Mouse (Mus musculus): ENCODE results near the gene Irx4. TPM values are rescaled to one million over a fixed set of nuclear protein-coding genes. Genes with fewer than 3 reads are reported as not detected.

Gene Irx4
- total RNA-seq, 1 experiment: 0.58 TPM

GRCm38 (mm10) chr13:73306430-73306829 lies 46.2 kb downstream of the Irx4 start:
- in situ Hi-C loops (cut with MboI; ENCODE audit: low sequenced_read_pairs in 2 of 2, unreplicated experiment in 2 of 2): loop anchor here in 1 of 2 experiments (25.0 kb wide), 1 partner anchor 219 kb away; no protein-coding TSS in a partner anchor
- Histone ChIP-seq H3K9ac (ENCODE audit: insufficient read depth, low read depth, low read length, poor library complexity, severe bottlenecking) (no peak overlapping the region), H3K4me1 (ENCODE audit: control insufficient read depth in 2 of 2, insufficient read depth in 2 of 2, low read length in 2 of 2, poor library complexity in 1 of 2) (peaks cover 0 to 12% of the 10 kb centered on the region in 2 experiments; a peak in 3 of 4 replicates), H3K9me3 (ENCODE audit: control insufficient read depth, insufficient read depth, low read depth, low read length) (no peaks in the 10 kb centered on the region), H3K4me3 (ENCODE audit: insufficient read depth in 1 of 2, low read depth in 1 of 2, low read length in 2 of 2, poor library complexity in 1 of 2, severe bottlenecking in 1 of 2) (no peak overlapping the region), H3K36me3 (ENCODE audit: control insufficient read depth, insufficient read depth, low read length, poor library complexity, severe bottlenecking) (no peaks in the 10 kb centered on the region), H3K27ac (ENCODE audit: insufficient read depth, low read depth, low read length, poor library complexity, severe bottlenecking) (no peak overlapping the region)
- no peak for DNase-seq (ENCODE audit: low read depth, low spot score)
- no peak for TF ChIP-seq ZNF384 (IDR thresholded peaks at IDR 0.05; ENCODE audit: low read depth, low read length)
- no peak for TF ChIP-seq HCFC1 (IDR thresholded peaks at IDR 0.05; ENCODE audit: borderline replicate concordance, insufficient read depth, low read length)
- TF ChIP-seq MAFK (IDR thresholded peaks at IDR 0.05; ENCODE audit: insufficient read depth, low read depth, low read length): no peak
- no peak for TF ChIP-seq ZC3H11A (IDR thresholded peaks at IDR 0.05; ENCODE audit: borderline replicate concordance, low read depth, low read length)
- no peak for TF ChIP-seq CHD2 (IDR thresholded peaks at IDR 0.05; ENCODE audit: low read depth, low read length)

GRCm38 (mm10) chr13:73310183-73310929 lies 50.1 kb downstream of the Irx4 start:
- no peak overlapping the region for H3K4me3 ChIP-seq (ENCODE audit: insufficient read depth in 1 of 2, low read depth in 1 of 2, low read length in 2 of 2, poor library complexity in 1 of 2, severe bottlenecking in 1 of 2)
- no peak overlapping the region for H3K27ac ChIP-seq (ENCODE audit: insufficient read depth, low read depth, low read length, poor library complexity, severe bottlenecking)
- H3K36me3 ChIP-seq (ENCODE audit: control insufficient read depth, insufficient read depth, low read length, poor library complexity, severe bottlenecking): no peaks in the 10 kb centered on the region
- no peak overlapping the region for H3K9ac ChIP-seq (ENCODE audit: insufficient read depth, low read depth, low read length, poor library complexity, severe bottlenecking)
- DNase-seq (ENCODE audit: low read depth, low spot score): peak; percentile 59
- in situ Hi-C loops (cut with MboI; ENCODE audit: low sequenced_read_pairs in 2 of 2, unreplicated experiment in 2 of 2): loop anchor here in 1 of 2 experiments (25.0 kb wide), 1 partner anchor 223 kb away; no protein-coding TSS in a partner anchor
- H3K4me1 ChIP-seq (ENCODE audit: control insufficient read depth in 2 of 2, insufficient read depth in 2 of 2, low read length in 2 of 2, poor library complexity in 1 of 2): peaks cover 0 to 6% of the 10 kb centered on the region in 2 experiments; a peak in 2 of 4 replicates
- TF ChIP-seq ZC3H11A (IDR thresholded peaks at IDR 0.05; ENCODE audit: borderline replicate concordance, low read depth, low read length) (peak; percentile 46), MAFK (IDR thresholded peaks at IDR 0.05; ENCODE audit: insufficient read depth, low read depth, low read length) (no peak)
- no peaks in the 10 kb centered on the region for H3K9me3 ChIP-seq (ENCODE audit: control insufficient read depth, insufficient read depth, low read depth, low read length)

Other genes with a start within 250 kb of the Irx4 start
- 95.7 and 96.1 TPM in 2 replicates for gene Mrpl36, start 68.0 kb downstream of the Irx4 start, total RNA-seq (2012; rRNA removed)
- 203 and 214 TPM in 2 replicates for gene Ndufs6, start 68.1 kb downstream of the Irx4 start, total RNA-seq (2012; rRNA removed)
- gene Lpcat1, start 206.7 kb downstream of the Irx4 start, total RNA-seq (2012; rRNA removed): 105 and 128 TPM in 2 replicates

Measured in ES-E14 (cell line).